Mouse (Mus musculus): ENCODE results near the gene Acyp1. TPM values are rescaled to one million over a fixed set of nuclear protein-coding genes. Genes with fewer than 3 reads are reported as not detected.

Gene Acyp1
- polyA plus RNA-seq, 1 experiment from 2014 or later, result 68.0 TPM

GRCm38 (mm10) chr12:85278919-85279318 lies 9.3 kb downstream of the Acyp1 start:
- ATAC-seq (ENCODE audit: low FRiP score), result no peak
- no peak for DNase-seq (ENCODE audit: low spot score, missing footprints)
- Histone ChIP-seq H3K4me1 (ENCODE audit: control insufficient read depth, insufficient read depth, low read length) (peaks cover 5% of the 10 kb centered on the region), H3K27me3 (ENCODE audit: control insufficient read depth, insufficient read depth, low read length) (no peaks in the 10 kb centered on the region), H3K9ac (ENCODE audit: low read length) (no peak overlapping the region), H3K4me3 (ENCODE audit: low read depth, low read length) (no peak overlapping the region), H3K36me3 (ENCODE audit: control insufficient read depth, insufficient read depth, low read length) (no peaks in the 10 kb centered on the region), H3K4me2 (no peak overlapping the region), H3K9me3 (ENCODE audit: control insufficient read depth, low read length) (no peaks in the 10 kb centered on the region), H3K27ac (ENCODE audit: low read depth, low read length) (no peak overlapping the region)
- WGBS, result 95% methylated on average over 10 of the region's 10 CpGs

- ATAC-seq (ENCODE audit: low FRiP score) (no peak), DNase-seq (ENCODE audit: low spot score, missing footprints) (no peak)
- no peaks in the 10 kb centered on the region for H3K36me3 ChIP-seq (ENCODE audit: control insufficient read depth, insufficient read depth, low read length)
- no peaks in the 10 kb centered on the region for H3K27me3 ChIP-seq (ENCODE audit: control insufficient read depth, insufficient read depth, low read length)
- no peak overlapping the region for H3K4me3 ChIP-seq (ENCODE audit: low read depth, low read length)
- no peak overlapping the region for H3K9ac ChIP-seq (ENCODE audit: low read length)
- no peak overlapping the region for H3K27ac ChIP-seq (ENCODE audit: low read depth, low read length)
- no peak overlapping the region for H3K4me2 ChIP-seq
- H3K4me1 ChIP-seq (ENCODE audit: control insufficient read depth, insufficient read depth, low read length), result peaks cover 5% of the 10 kb centered on the region
- 77% methylated on average over 5 of the region's 5 CpGs for WGBS
- no peaks in the 10 kb centered on the region for H3K9me3 ChIP-seq (ENCODE audit: control insufficient read depth, low read length)
Measured at GRCm38 (mm10) chr12:85276273-85276672, 12.0 kb downstream of the Acyp1 start.

GRCm38 (mm10) chr12:85273508-85273907 lies 14.7 kb downstream of the Acyp1 start:
- DNase-seq (ENCODE audit: low spot score, missing footprints), result no peak
- Histone ChIP-seq H3K36me3 (ENCODE audit: control insufficient read depth, insufficient read depth, low read length) (no peaks in the 10 kb centered on the region), H3K9ac (ENCODE audit: low read length) (no peak overlapping the region), H3K4me3 (ENCODE audit: low read depth, low read length) (no peak overlapping the region), H3K27ac (ENCODE audit: low read depth, low read length) (no peak overlapping the region), H3K9me3 (ENCODE audit: control insufficient read depth, low read length) (no peaks in the 10 kb centered on the region), H3K4me1 (ENCODE audit: control insufficient read depth, insufficient read depth, low read length) (peaks cover 3% of the 10 kb centered on the region; the same call in 1 of the 2 replicates), H3K27me3 (ENCODE audit: control insufficient read depth, insufficient read depth, low read length) (no peaks in the 10 kb centered on the region), H3K4me2 (no peak overlapping the region)
- WGBS, result 82% methylated on average over 10 of the region's 10 CpGs
- ATAC-seq (ENCODE audit: low FRiP score), result no peak

- DNase-seq (ENCODE audit: low spot score, missing footprints), result no peak
- ATAC-seq (ENCODE audit: low FRiP score), result no peak
- WGBS, result 80% methylated on average over 4 of the region's 4 CpGs
- Histone ChIP-seq H3K4me2 (no peak overlapping the region), H3K9me3 (ENCODE audit: control insufficient read depth, low read length) (no peaks in the 10 kb centered on the region), H3K36me3 (ENCODE audit: control insufficient read depth, insufficient read depth, low read length) (no peaks in the 10 kb centered on the region), H3K27ac (ENCODE audit: low read depth, low read length) (no peak overlapping the region), H3K4me3 (ENCODE audit: low read depth, low read length) (no peak overlapping the region), H3K27me3 (ENCODE audit: control insufficient read depth, insufficient read depth, low read length) (no peaks in the 10 kb centered on the region), H3K9ac (ENCODE audit: low read length) (no peak overlapping the region), H3K4me1 (ENCODE audit: control insufficient read depth, insufficient read depth, low read length) (peaks cover 3% of the 10 kb centered on the region; the same call in 1 of the 2 replicates)
Measured at GRCm38 (mm10) chr12:85271843-85272206, 16.4 kb downstream of the Acyp1 start.

DNA sequence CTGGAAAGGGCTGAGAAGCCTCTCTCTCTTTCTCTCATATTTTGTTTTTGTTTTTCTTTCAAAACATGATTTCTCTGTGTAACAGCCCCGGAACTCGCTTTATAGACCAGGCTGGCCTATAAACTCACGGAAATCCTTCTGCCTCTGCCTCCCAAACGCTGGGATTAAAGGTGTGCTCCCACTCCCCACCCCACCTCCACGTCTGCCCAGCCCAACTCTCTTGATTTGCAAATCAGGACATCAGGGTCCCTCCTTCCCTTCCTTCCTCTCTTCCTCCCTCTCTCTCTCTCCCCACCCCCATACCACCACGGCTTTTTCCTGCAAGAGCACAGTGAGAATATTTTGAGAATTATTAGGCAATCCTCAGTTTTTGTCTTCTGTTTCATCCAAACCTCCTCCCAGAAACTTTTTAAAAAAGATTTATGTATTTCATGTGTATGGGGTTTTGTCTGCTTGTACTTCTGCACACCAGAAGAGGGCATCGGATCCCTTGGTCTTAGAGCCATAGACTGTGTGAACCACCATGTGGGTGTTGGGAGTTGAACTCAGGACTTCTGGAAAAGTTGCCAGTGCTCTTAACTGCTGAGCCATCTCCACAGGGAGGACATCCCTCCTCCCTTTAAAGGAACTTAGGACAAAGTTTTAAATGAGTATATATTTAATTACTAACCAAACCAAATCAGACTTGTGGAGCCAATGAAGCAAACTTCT lies 17.0 kb downstream of the Acyp1 start:
- H3K36me3 ChIP-seq (ENCODE audit: control insufficient read depth, insufficient read depth, low read length), result no peaks in the 10 kb centered on the region
- H3K4me2 ChIP-seq, result no peak overlapping the region
- peaks cover 3% of the 10 kb centered on the region; the same call in 1 of the 2 replicates for H3K4me1 ChIP-seq (ENCODE audit: control insufficient read depth, insufficient read depth, low read length)
- no peak for ATAC-seq (ENCODE audit: low FRiP score)
- WGBS, result 80% methylated on average over 7 of the region's 7 CpGs
- DNase-seq (ENCODE audit: low spot score, missing footprints), result no peak
- no peak overlapping the region for H3K27ac ChIP-seq (ENCODE audit: low read depth, low read length)
- no peak overlapping the region for H3K4me3 ChIP-seq (ENCODE audit: low read depth, low read length)
- H3K27me3 ChIP-seq (ENCODE audit: control insufficient read depth, insufficient read depth, low read length), result no peaks in the 10 kb centered on the region
- no peaks in the 10 kb centered on the region for H3K9me3 ChIP-seq (ENCODE audit: control insufficient read depth, low read length)
- no peak overlapping the region for H3K9ac ChIP-seq (ENCODE audit: low read length)

DNA sequence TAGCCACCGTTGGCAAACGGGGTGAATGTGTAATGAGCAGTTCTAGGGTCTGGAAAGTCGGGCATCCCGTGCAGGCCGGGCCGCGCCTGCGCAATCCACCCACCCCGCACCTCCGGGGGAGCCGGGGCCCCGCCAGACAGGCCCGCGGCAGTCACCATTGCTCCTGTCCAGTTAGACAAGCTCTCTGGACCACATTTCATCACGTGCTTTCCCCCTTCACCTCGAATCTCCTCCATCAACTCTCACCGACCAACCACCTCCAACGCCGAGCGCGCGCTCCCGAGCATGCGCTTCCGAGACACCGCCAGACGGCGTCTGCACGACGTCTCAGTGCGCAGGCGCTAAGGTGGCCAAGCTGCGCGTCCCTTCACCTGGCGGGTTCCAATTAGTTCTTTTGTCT lies 17.9 kb downstream of the Acyp1 start, which contains the start of gene Mlh3:
Gene Mlh3, minus strand, starts transcription at position 281 of the 400 bp plus-strand sequence.
- under 1% methylated on average over 35 of the region's 35 CpGs for WGBS
- DNase-seq (ENCODE audit: low spot score, missing footprints) (peak; percentile 98), ATAC-seq (ENCODE audit: low FRiP score) (peak; percentile 97)
- no peaks in the 10 kb centered on the region for H3K9me3 ChIP-seq (ENCODE audit: control insufficient read depth, low read length)
- H3K27ac ChIP-seq (ENCODE audit: low read depth, low read length), result peak within 1 kb of the TSS; percentile 42
- H3K4me2 ChIP-seq, result peak within 1 kb of the TSS; percentile 50
- H3K27me3 ChIP-seq (ENCODE audit: control insufficient read depth, insufficient read depth, low read length), result no peaks in the 10 kb centered on the region
- H3K36me3 ChIP-seq (ENCODE audit: control insufficient read depth, insufficient read depth, low read length), result no peaks in the 10 kb centered on the region
- peak within 1 kb of the TSS; percentile 70 for H3K9ac ChIP-seq (ENCODE audit: low read length)
- H3K4me1 ChIP-seq (ENCODE audit: control insufficient read depth, insufficient read depth, low read length), result peaks cover 3% of the 10 kb centered on the region; the same call in 1 of the 2 replicates
- H3K4me3 ChIP-seq (ENCODE audit: low read depth, low read length), result peak within 1 kb of the TSS; percentile 52

- DNase-seq (ENCODE audit: low spot score, missing footprints) (no peak), ATAC-seq (ENCODE audit: low FRiP score) (no peak; the same call in 1 of the 2 replicates)
- peak overlapping the region; percentile 50 for H3K4me2 ChIP-seq
- H3K36me3 ChIP-seq (ENCODE audit: control insufficient read depth, insufficient read depth, low read length), result no peaks in the 10 kb centered on the region
- no peaks in the 10 kb centered on the region for H3K9me3 ChIP-seq (ENCODE audit: control insufficient read depth, low read length)
- peak overlapping the region; percentile 42; the same call in 1 of the 2 replicates for H3K27ac ChIP-seq (ENCODE audit: low read depth, low read length)
- H3K4me1 ChIP-seq (ENCODE audit: control insufficient read depth, insufficient read depth, low read length), result peaks cover 3% of the 10 kb centered on the region; the same call in 1 of the 2 replicates
- WGBS, result 66% methylated on average over 3 of the region's 3 CpGs
- H3K4me3 ChIP-seq (ENCODE audit: low read depth, low read length), result peak overlapping the region; percentile 52
- peak overlapping the region; percentile 70 for H3K9ac ChIP-seq (ENCODE audit: low read length)
- H3K27me3 ChIP-seq (ENCODE audit: control insufficient read depth, insufficient read depth, low read length), result no peaks in the 10 kb centered on the region
Measured at GRCm38 (mm10) chr12:85269821-85270220, 18.4 kb downstream of the Acyp1 start.

DNA sequence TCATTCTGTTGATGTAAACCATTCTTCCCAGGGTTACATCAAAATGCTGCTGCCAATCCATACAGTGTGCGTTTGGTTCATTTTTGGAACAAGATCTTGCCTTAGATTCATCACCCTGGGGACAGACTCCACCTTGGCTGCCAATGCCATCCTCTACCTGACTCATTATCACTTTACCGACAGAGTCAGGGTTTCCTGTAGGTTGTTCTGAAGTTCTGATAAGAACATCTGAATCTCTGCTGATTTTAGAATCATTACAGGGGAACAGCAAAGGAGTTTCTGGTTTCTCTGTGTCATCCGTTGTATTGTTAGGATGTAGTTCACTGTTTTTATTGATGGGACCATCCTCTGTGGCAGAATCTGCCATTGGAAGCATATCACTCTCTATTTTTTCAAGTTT lies 22.0 kb downstream of the Acyp1 start:
- Histone ChIP-seq H3K27me3 (ENCODE audit: control insufficient read depth, insufficient read depth, low read length) (no peaks in the 10 kb centered on the region), H3K36me3 (ENCODE audit: control insufficient read depth, insufficient read depth, low read length) (no peaks in the 10 kb centered on the region)
- 95% methylated on average over 3 of the region's 3 CpGs for WGBS

GRCm38 (mm10) chr12:85264940-85265339 lies 23.3 kb downstream of the Acyp1 start:
- H3K27ac ChIP-seq (ENCODE audit: low read depth, low read length), result no peak overlapping the region
- H3K4me2 ChIP-seq, result no peak overlapping the region
- H3K9ac ChIP-seq (ENCODE audit: low read length), result no peak overlapping the region
- no peaks in the 10 kb centered on the region for H3K9me3 ChIP-seq (ENCODE audit: control insufficient read depth, low read length)
- no peaks in the 10 kb centered on the region for H3K27me3 ChIP-seq (ENCODE audit: control insufficient read depth, insufficient read depth, low read length)
- H3K4me3 ChIP-seq (ENCODE audit: low read depth, low read length), result no peak overlapping the region
- 71% methylated on average over 7 of the region's 7 CpGs for WGBS
- ATAC-seq (ENCODE audit: low FRiP score) (no peak), DNase-seq (ENCODE audit: low spot score, missing footprints) (no peak)
- H3K36me3 ChIP-seq (ENCODE audit: control insufficient read depth, insufficient read depth, low read length), result no peaks in the 10 kb centered on the region
- peaks cover 1% of the 10 kb centered on the region; the same call in 1 of the 2 replicates for H3K4me1 ChIP-seq (ENCODE audit: control insufficient read depth, insufficient read depth, low read length)

More for the DNA sequence above, 22.0 kb downstream of the Acyp1 start:
- DNase-seq (ENCODE audit: low spot score, missing footprints) (no peak), ATAC-seq (ENCODE audit: low FRiP score) (no peak)
- Histone ChIP-seq H3K9me3 (ENCODE audit: control insufficient read depth, low read length) (no peaks in the 10 kb centered on the region), H3K9ac (ENCODE audit: low read length) (no peak overlapping the region), H3K4me3 (ENCODE audit: low read depth, low read length) (no peak overlapping the region), H3K4me1 (ENCODE audit: control insufficient read depth, insufficient read depth, low read length) (peaks cover 3% of the 10 kb centered on the region; the same call in 1 of the 2 replicates), H3K27ac (ENCODE audit: low read depth, low read length) (no peak overlapping the region), H3K4me2 (no peak overlapping the region)

Measured in midbrain, embryonic 11.5 days (tissue).